Mouse (Mus musculus): ENCODE results near the gene Ddr2. TPM values are rescaled to one million over a fixed set of nuclear protein-coding genes. Genes with fewer than 3 reads are reported as not detected.

The Ddr2 gene
- total RNA-seq, 1 experiment from 2014 or later: not detected

GRCm38 (mm10) chr1:169934005-169934725, 176.4 kb downstream of the Ddr2 start:
- ATAC-seq (replicated peaks in 1 of 2; ENCODE audit: insufficient read depth in 1 of 2, low FRiP score in 2 of 2, low TSS enrichment in 1 of 2, low read depth in 1 of 2, poor library complexity in 2 of 2, severe bottlenecking in 2 of 2): peak; percentile 29 to 32; a peak in 3 of 4 replicates

- ATAC-seq (replicated peaks in 1 of 2; ENCODE audit: insufficient read depth in 1 of 2, low FRiP score in 2 of 2, low TSS enrichment in 1 of 2, low read depth in 1 of 2, poor library complexity in 2 of 2, severe bottlenecking in 2 of 2): no peak
Observed at GRCm38 (mm10) chr1:169932122-169932746, 178.3 kb downstream of the Ddr2 start.

GRCm38 (mm10) chr1:169931698-169932097, 178.9 kb downstream of the Ddr2 start:
- ATAC-seq (replicated peaks in 1 of 2; ENCODE audit: insufficient read depth in 1 of 2, low FRiP score in 2 of 2, low TSS enrichment in 1 of 2, low read depth in 1 of 2, poor library complexity in 2 of 2, severe bottlenecking in 2 of 2): no peak

GRCm38 (mm10) chr1:169928454-169928971, 182.0 kb downstream of the Ddr2 start, which contains the start of gene Ccdc190:
Ccdc190 (plus strand) TSS chr1:169928648.
- no peak for ATAC-seq (replicated peaks in 1 of 2; ENCODE audit: insufficient read depth in 1 of 2, low FRiP score in 2 of 2, low TSS enrichment in 1 of 2, low read depth in 1 of 2, poor library complexity in 2 of 2, severe bottlenecking in 2 of 2)

- no peak for ATAC-seq (replicated peaks in 1 of 2; ENCODE audit: insufficient read depth in 1 of 2, low FRiP score in 2 of 2, low TSS enrichment in 1 of 2, low read depth in 1 of 2, poor library complexity in 2 of 2, severe bottlenecking in 2 of 2)
Observed at GRCm38 (mm10) chr1:169927753-169928369, 182.7 kb downstream of the Ddr2 start.

- no peak for ATAC-seq (replicated peaks in 1 of 2; ENCODE audit: insufficient read depth in 1 of 2, low FRiP score in 2 of 2, low TSS enrichment in 1 of 2, low read depth in 1 of 2, poor library complexity in 2 of 2, severe bottlenecking in 2 of 2)
Observed at GRCm38 (mm10) chr1:169924567-169924966, 186.0 kb downstream of the Ddr2 start.

Other genes with a start within 250 kb of the Ddr2 start
- gene Ccdc190, start 182.1 kb downstream of the Ddr2 start, total RNA-seq (2017): 0.50 TPM in 1 of 2 replicates, not detected in the other
- 4.3 and 8.7 TPM in 2 replicates for gene Hsd17b7, start 141.5 kb downstream of the Ddr2 start, total RNA-seq (2017)
- gene Uap1, start 64.2 kb upstream of the Ddr2 start, total RNA-seq (2017): 73.9 and 113 TPM in 2 replicates
- gene Uhmk1, start 104.6 kb upstream of the Ddr2 start, total RNA-seq (2017): 68.2 and 71.1 TPM in 2 replicates
- gene Sh2d1b2, start 122.0 kb upstream of the Ddr2 start, total RNA-seq (2017): not detected in 2 replicates
- gene Sh2d1b1, start 166.6 kb upstream of the Ddr2 start, total RNA-seq (2017): 0.44 and 0.89 TPM in 2 replicates
- 3.8 and 8.9 TPM in 2 replicates for gene Gm7694, start 195.6 kb upstream of the Ddr2 start, total RNA-seq (2017)
- gene Spata46, start 198.0 kb upstream of the Ddr2 start, total RNA-seq (2017): not detected in 2 replicates